Mouse (Mus musculus) layer of hippocampus, postnatal 25 days (tissue): ENCODE results near the gene Pde6d. TPM values are rescaled to one million over a fixed set of nuclear protein-coding genes. Genes with fewer than 3 reads are reported as not detected.
A peak's percentile ranks its signal among the peaks of the same experiment; 100 is the strongest.

Source experiments
- DNase-seq, 2 experiments: peaks; one replicate each; pipeline ENCODE4 v3.0.0; 2022; ENCODE audit warnings: mixed read lengths in 2 of 2, low spot score in 1 of 2; ENCODE audit errors: extremely low spot score in 1 of 2
- total RNA-seq, 2 experiments: library from RNA; stranded (reverse); gene quantifications; 2 replicates each; pipeline ENCODE4 v1.2.3; 2021

The Pde6d gene
- 10 to 100 TPM; 55.4 to 61.0 TPM for total RNA-seq

DNA sequence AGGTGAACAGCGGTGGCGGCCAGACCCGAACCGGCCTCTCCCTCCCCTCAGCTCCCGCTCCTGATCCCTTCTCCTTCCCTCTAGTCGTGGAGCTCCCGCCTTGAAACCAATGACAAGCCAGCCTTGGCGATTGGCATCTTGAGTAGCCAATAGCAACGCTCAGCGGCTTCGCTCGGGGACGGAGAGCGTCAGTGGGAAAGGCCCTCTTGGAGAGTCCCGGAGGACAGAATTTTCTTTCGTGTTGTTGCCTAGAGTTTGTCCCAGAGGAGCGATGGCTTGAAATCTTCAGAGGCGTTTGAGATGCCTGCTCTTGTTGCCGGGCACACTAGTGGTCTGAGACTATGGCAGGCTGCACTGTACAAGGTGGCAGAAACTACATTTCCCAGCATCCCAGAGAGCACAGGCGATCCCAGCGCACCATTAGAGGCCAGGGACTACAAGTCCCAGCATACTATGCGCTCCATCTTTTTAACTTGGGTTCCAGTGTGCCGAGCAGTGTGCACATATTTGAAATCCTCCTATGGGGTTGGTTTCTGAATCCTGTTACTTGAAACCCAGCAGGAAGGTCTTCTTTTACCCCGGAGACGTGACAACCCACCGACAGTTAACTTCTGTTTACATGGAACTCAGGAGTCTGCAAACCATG is at the start of gene Pde6d, which contains the start of gene Cops7b:
TSS of gene Pde6d (minus strand) at position 179 of the 646 bp plus-strand sequence.
TSS of gene Cops7b (plus strand) at position 454 of the 646 bp plus-strand sequence.
- peak; percentile 88 to 95 for DNase-seq

DNA sequence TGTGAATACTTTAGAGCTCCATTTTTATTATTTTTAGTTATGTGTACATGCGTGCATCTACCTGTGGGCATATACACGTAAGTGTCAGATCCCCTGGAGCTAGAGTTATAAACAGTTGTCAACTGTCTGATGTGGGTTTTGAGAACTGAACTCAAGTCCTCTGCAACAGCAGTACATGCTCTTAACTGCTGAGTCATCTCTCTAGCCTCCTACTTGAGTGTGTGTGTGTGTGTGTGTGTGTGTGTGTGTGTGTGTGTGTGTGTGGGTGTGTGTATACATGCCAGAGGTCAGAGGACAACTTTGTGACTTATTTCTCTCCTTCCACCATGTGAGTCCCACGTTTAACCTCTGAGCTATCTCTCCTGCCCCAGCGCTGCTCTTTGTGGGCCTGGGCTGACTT is 48.1 kb upstream of the Pde6d start:
- DNase-seq = no peak

DNA sequence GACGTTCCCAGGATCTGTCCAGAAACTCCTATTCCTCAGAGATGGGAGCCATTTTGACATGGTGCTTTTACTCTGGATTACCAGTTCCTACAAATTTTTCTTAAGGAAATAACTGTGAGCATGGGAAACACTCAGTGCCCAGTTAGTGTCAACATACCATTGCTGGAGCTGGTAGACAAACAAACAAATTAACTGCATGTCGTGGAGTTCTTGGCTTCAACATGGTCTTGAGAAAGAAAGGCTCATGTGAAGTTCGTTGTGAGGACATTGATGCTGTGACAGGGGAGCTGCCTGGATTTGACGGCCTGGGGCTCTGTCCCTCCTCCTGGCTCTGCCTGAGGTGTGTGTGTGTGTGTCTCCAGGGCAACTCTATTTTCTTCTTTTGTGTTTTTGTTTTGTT is 47.5 kb upstream of the Pde6d start:
- no peak for DNase-seq

DNA sequence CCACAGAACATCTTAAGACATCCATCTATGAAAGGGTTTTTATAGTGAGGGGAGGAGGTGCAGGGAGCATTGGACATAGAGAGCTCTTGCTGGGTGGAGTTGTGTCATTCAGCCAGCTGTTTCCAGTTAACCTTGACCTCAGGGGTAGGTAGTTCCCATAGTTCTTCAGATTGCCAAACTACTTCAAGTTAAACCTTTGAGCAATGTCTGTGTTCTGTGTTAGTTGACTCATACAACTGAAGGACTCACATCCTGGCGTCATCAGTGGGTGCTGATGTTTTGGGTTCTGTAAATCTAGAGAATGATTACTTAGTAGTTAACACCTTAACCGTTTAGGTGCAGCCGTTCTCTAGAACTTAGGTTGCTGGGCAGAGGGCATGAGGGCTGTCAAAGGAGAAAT is 45.8 kb upstream of the Pde6d start:
- no peak for DNase-seq

DNA sequence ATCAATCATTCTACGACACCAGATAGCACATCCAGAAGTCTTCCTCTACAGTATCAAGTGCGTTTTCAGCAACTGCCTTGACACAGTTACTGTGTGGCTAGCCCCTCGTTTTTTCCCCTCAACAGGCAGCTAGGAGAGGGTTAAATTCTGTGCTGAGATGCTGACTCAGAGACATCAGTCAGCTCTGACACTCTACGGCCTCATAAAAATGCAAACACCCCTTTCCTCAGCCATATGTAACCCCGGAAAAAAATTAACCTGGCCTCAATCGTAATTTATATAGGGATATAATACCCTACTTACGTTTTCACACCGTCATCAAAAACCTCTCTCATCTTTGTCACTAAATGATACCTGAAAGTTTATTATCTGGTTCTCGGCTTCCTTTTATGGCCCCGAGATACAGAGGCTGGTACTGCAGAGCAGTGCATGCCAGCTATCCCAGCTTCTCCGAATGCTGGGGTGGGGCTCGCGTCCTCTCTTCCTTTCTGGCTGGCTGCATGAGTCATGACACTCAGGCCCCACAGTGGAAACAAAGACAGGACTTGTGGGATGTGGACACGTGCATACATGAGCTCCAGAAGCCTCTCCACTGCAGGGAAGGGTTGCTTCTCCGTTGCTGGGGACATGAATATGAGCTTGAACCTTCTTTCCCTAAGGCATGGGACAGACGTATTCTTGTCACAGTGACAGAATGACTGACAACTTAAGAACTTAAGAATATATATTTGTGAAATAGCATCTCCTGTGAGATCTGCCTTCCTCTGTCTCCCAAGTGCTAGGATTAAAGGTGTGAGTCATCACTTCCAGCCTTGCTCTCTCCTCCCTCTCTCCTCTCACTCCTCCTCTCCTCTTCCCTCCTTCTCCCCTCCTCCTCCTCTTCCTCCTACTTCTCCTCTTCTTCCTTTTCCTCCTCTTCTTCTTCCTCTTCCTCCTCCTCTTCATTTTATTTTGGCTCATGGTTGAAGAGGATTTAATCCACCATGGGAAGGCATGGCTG is 40.9 kb upstream of the Pde6d start:
- DNase-seq = no peak

DNA sequence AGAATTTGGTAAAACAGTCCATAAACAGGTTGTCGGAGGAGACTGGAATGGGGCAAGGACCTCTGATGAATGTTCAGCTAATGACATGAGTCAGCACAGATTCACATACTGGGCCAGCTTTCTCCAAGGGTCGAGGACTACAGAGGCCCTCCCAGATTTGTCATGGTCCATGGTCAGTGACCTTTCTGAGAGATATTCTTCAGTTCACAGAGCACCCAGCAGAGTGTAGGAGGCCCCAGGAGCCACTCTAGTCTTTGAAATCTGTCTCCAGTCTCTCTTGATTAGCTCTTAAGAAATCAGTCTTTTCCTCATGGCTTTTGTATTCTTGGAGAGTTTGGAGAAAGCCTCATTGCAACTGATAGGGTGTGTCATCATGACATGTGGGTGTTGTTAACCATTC is 39.9 kb upstream of the Pde6d start:
- DNase-seq = no peak

DNA sequence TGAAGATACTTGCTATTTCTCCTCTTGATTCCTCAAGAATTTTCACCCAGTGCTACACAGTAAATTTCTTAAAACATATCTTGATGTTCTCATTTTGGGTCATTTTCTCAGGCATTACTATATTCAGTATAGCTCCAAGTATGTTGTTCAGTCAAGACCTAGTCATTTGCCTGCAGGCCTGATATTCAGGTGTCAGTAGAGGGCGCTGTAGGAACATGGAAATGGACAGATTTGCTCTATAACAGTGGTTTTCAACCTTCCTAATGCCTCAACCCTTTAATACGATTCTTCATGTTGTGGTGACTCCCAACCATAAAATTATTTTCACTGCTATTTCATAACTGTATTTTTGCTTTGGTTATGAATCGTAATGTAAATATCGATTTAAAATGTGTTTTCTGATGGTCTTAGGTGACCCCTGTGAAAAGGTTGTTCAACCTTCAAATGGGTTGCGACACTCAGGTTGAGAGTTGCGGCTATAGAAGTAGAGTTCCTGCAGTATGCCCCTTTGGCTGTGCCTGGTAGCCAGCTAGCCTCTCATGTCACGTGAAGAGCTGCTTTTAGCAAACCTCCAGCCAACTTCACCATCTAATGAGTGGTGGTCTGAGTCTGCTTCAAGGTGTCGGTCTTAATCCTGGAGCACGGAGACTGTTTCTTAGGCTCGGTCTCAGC is 36.2 kb upstream of the Pde6d start:
- DNase-seq = peak; percentile 34 to 78

DNA sequence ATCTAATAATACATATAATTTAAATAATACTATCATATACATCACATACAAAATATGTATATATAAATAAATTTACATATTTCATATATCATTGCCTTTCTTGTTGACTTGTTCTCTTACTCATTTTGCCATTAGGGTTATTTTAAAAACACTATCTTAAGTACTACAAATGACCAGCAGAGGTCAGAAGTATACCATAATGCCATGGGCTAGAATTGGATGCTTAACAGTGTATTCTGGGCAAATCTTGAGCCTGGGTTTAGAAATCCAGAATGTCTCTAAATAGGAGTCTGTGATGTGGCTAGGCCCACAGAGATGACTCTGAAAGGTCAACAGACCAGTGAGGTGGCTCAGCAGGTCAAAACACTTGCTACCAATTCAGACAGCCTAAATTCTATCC is 31.8 kb upstream of the Pde6d start:
- no peak for DNase-seq

DNA sequence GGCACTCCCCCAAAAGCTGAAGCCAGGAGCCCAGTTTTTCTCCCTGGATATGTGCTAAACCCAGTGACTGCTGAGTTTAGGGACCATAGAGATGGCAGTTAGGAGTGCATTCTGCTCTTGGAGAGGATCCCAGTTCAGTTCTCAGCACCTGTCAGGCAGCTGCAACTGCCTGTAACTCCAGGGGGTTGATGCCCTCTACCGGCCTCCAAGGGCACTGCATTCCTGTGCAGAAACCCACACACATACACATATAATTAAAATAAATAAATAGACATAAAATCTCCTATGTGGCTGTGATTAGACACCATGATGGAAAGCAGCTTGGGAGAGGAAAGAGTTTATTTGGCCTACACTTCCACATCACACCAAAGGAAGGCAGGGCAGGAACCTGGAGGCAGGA is 29.7 kb upstream of the Pde6d start:
- no peak for DNase-seq

DNA sequence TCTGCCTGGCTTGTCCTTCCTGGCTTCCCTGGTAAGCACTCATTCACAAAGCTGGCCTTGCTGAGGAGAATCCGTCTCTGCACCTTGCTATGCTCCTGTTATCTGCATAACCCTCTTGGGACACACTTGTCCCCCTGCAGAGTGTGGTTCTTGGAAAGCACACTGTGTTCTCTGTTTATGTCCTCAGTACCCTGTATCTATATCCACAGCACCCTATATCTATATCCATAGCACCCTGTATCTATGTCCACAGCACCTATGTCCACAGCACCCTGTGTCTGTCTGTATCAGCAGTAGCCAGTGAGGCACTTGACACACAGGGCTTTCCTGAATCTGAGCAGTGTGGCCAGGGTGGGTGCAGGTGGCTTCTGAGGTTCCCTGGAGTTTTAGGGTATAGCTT is 28.5 kb upstream of the Pde6d start:
- DNase-seq = no peak

DNA sequence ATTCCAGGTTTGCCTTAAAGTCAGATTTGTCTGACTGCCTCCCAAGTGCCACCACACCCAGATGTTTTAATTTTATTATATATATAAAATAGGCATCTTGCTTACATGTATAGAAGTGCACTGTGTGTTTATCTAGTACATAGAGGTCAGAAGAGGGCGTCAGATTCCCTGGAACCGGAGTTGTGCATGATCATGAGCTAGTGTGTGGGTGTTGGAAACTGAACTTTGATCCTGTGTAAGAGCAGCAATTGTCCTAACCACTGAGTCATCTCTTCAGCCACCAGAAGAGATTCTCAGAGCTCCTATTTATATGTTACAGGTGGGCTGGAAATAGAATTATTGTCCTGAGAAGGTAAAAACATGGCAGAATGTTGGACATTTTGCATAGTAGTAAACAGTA is 17.7 kb upstream of the Pde6d start:
- DNase-seq = no peak

DNA sequence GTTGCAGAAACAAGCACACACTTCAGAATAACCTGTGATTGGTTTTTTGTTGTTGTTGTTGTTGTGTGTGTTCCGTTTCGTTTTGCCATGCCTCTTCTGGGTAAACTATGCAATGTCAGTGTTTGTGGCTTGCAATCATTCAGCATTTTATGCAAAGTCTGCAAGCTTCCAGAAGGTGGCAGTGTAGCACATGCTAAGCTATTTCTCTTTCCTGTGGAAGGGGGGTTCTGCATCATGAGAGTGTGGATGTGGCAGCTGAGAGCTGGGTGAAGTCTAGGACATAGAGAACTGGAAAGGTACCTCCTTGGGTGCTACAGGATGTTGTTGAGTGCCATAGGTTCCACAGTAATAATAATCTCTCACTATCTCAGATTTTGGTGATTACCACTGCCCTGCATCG is 16.1 kb upstream of the Pde6d start:
- no peak for DNase-seq

DNA sequence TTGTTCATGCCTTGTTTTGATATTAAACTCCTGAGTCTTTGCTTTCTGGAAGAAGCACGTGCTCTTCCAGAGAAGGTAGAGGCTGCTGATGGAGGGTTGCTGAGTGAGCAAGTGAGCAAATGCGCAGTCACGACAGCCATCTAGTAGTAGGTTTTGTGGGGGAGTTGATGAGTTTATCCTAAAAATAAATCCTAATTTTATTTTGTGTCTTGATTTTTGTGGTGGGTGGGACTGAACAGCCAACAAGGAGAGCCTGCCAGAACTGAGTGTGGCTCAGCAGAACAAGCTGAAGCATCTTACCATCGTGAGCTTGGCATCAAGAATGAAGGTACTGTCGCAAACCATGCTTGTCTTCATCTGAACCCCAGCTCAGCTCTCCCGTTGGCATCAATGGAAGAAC is 14.1 kb upstream of the Pde6d start:
- no peak for DNase-seq

DNA sequence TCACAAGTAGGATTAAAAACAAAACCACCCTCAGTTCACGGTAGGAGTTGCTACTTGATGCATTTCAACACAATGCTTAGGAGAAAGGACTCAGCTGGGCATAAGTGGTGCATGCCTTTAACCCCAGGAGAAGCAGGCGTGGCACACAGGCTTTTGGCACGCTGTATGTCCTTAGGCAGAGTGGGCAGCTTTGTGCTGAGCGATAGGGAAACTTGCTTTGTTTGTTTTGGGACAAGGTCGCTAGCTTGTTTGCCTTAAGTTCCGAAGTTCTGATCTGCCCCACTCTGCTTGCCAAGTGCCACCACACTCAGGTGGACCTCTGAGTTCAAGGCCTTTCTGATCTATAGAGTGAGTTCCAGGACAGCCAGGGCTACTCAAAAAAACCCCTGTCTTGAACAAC is 12.9 kb upstream of the Pde6d start:
- DNase-seq = no peak

DNA sequence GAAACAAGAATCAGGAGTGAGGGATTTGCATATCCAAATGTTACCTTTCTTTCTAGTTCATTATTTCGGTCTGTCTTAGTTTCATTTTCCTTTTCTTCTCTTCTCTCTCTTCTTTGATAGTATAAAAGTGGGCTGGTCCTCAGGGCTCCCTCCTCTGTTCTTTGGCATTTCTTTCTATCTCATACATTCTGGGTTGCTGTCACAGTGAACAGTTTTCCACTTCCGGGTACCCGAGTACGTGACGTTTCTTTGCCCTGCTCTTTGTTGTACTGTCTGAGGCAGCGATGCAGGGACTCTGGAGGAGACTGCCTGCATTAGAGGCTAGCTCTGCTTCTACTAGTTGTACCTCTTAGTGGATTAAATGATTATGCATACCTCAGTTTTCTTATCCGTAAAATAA is 12.1 kb upstream of the Pde6d start:
- no peak for DNase-seq

DNA sequence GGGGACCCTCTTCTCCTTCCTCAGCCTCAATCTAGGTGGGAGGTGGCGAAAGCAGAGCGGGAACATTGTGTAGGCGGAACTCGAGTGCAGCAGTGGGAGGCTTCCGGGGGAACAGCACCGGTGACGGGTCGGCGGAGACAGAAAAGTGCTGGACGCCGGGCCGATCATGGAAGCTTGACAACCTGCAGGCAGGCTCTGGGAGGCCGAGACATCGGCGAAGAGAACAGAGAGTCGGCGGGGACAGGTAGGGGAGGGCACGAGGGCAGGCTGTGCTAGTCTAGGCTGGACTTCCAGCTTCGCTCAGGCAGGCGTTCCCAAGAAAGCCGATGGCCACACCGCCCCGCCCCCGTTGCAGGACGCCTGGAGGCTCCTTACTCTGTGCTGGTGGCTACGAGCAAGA is 4.6 kb upstream of the Pde6d start:
- peak; percentile 74 to 76 for DNase-seq

DNA sequence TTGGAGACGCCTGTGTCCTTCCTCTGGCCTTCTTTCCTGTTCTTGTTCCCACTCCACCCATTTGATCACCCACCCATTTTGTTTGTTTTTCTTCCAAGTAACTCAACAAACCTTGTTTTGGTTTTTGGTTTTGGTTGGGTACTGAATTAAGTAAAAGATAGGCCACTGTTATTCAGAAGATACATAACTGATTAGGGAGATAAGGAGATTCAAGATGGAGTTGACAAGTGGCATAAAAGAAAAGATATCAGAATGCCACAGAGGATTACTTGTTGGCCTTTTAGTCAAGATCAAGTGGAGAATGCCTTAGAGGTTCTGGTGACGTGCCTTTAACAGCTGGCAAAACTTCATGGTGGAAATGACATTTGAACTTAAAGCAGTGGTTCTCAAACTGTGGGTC is 1.3 kb upstream of the Pde6d start:
- DNase-seq = no peak

DNA sequence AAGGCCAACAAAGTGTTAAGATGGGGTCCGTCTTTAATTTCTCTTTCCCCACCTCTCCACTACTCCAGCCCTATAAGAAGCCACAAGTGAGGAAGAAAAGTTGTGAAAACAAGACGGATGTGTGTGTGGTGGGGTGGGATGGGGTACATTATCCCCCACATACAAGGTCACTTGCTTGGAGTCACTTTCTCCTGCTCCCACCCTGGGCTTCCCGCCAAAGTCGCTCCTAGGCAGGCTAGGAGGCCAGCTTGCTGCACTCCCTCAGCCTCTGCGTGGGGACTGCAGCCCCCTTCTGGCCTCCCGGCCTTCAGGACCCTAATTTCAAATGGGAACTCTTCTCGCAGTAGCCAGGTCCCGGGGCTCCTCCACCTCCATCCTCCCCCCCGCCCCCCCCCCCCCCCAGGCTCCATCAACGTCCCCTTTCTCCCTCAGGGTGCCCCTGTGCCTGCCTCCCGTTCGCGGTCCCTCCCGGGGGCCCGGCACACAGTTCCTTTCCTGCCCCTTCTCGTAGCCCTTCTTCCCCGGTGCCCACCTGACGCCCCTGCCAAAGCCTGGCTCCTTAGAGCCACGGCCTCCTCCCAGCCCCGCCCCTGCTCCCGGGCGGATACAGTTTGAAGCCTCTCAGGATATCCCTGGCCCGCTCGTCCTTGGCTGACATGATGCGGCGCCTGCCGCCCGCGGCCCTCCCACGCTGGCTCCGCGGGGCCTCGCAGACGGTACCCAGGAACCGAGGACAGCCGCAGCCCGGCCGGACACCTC is 558 bp downstream of the Pde6d start:
- DNase-seq = no peak

DNA sequence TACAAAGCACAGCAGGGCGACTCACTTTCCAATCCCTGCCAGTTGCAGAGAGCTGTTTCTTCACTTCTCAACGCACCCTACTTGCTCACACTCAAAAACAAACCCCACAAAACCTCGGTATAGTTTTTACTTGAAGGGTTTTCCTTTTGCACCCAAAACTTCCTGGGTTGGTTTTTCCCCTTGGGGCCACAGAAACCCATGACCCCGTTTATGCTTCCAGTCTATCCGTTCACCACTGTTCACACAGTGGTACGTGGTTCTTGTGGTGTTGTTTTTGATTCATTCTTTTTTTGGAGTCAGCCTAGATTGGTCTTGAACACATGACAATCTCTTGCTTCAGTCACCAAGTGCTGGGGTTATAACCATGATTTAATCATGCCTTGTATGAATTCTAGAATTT is 2.0 kb downstream of the Pde6d start:
- DNase-seq = no peak

DNA sequence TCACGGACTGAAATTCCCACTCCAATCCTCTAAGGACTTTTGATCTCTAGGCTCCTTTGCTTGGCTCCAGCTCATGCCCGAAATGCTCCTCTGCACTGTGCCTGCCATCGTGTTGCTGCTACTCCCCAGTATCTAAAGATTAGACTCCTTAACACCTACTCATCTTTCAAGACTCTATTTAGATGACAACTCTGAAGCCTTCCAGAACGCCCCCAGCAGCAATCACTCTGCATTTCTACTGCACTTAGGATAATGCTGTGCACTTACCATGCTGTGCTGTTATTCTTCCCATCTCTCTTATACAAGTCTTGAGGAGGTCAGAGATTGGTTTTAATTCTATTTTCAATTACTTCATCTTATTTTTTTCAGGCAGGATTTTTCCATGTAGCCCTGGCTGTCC is 10.5 kb downstream of the Pde6d start:
- DNase-seq = no peak
